Comparison of ENCODE assay signal across 9 mouse cellular contexts in the genomic region with DNA sequence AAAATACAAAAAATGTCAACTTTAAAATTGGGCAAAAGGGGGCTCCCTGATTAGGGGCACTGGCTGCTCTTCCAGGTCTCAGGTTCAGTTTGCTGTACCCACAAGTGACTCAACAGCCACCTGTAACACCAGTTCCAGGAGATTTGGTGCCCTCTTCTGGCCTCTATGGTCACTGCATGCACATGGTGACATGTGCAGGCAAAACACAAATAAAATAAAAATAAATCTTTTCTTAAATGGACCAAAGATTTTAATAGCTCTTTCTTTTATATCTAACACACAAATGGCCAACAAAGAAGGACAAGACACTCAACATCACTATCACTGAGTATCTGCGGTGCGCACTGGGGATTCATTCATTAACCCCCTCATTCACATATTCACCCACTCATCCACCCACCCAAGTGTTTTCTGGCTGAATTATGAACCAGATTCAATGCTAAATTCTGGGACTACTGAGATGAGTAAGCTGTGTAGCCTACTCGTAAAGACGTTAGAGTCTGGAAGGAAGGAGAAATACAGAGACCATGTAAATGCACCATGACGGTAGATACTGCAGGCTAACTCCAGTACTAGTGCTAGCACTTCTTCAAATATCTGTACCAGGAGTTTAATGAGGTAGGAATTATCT. TPM values are rescaled to one million over a fixed set of nuclear protein-coding genes. Genes with fewer than 3 reads are reported as not detected.
DNase-seq lines count a peak whose midpoint lies in the region; ATAC-seq and TF ChIP-seq lines count a peak whose summit lies in the region.
"Had no signal": no experiment of that assay in that cellular context is flagged by ENCODE, and none has a peak within 500 bp of the region (broad histone marks: within the 10 kb centered on the region; RNA-seq: fewer than 3 reads in every experiment).

No protein-coding gene starts in this region.

- H3K4me3 ChIP-seq in hindbrain, embryonic 10.5 days, result no peak overlapping the region
- H3K4me3 ChIP-seq in hindbrain, embryonic 16.5 days (ENCODE audit: low read length), result no peak overlapping the region
- peak overlapping the region; percentile 22 to 43 (median 31) for H3K4me3 ChIP-seq in CH12.LX (replicated peaks in 1 of 3; ENCODE audit: low read depth in 2 of 3, low read length in 2 of 3, poor library complexity in 1 of 3)
- H3K4me3 ChIP-seq: liver, embryonic 15.5 days had no signal

- H3K4me1 ChIP-seq in hindbrain, embryonic 10.5 days (replicated peaks), result peaks cover 22% of the 10 kb centered on the region
- H3K4me1 ChIP-seq in hindbrain, embryonic 16.5 days (ENCODE audit: control insufficient read depth, insufficient read depth, low read depth, low read length), result peaks cover 15% of the 10 kb centered on the region
- peaks cover 16 to 93% of the 10 kb centered on the region in 2 experiments for H3K4me1 ChIP-seq in CH12.LX (ENCODE audit: control insufficient read depth in 1 of 2, insufficient read depth in 2 of 2)

- no peak overlapping the region for H3K9ac ChIP-seq in hindbrain, embryonic 16.5 days (ENCODE audit: low read depth, low read length)
- peak overlapping the region; percentile 70 for H3K9ac ChIP-seq in CH12.LX (ENCODE audit: insufficient read depth, low read depth)
- H3K9ac ChIP-seq: liver, embryonic 15.5 days had no signal

- TF ChIP-seq EP300 in CH12.LX (IDR thresholded peaks at IDR 0.05; ENCODE audit: low read length), result peak; percentile 47; the same call in 1 of the 2 replicates

- H3K79me2 ChIP-seq in CH12.LX (replicated peaks; ENCODE audit: control insufficient read depth, extremely low read depth, insufficient read depth, poor library complexity, severe bottlenecking), result peaks cover 93% of the 10 kb centered on the region

- TF ChIP-seq POLR2A in CH12.LX (IDR thresholded peaks at IDR 0.05; ENCODE audit: low read depth, low read length), result no peak

- peak; percentile 64 for TF ChIP-seq RAD21 in CH12.LX (IDR thresholded peaks at IDR 0.05; ENCODE audit: low read depth, low read length)

- no peaks in the 10 kb centered on the region for H3K27me3 ChIP-seq in hindbrain, embryonic 10.5 days (ENCODE audit: insufficient read depth, poor library complexity, severe bottlenecking)
- H3K27me3 ChIP-seq in hindbrain, embryonic 16.5 days (replicated peaks; ENCODE audit: control insufficient read depth, insufficient read depth, low read length), result no peaks in the 10 kb centered on the region
- no peaks in the 10 kb centered on the region for H3K27me3 ChIP-seq in CH12.LX (replicated peaks)
- H3K27me3 ChIP-seq: liver, embryonic 15.5 days had no signal

- 92% methylated on average over 5 of the region's 5 CpGs for WGBS in hindbrain, embryonic 10.5 days
- 93% methylated on average over 5 of the region's 5 CpGs for WGBS in hindbrain, embryonic 16.5 days

- TF ChIP-seq CTCF in CH12.LX (conservative IDR thresholded peaks at IDR 0.05 in 1 of 2, IDR thresholded peaks at IDR 0.05 in 1 of 2; ENCODE audit: low read depth in 2 of 2, low read length in 2 of 2), result peak; percentile 71 to 75

- DNase-seq in hindbrain, embryonic 10.5 days (ENCODE audit: low spot score), result peak; percentile 49
- peak; percentile 70 for DNase-seq in CH12.LX (ENCODE audit: extremely low read depth)
- peak; percentile 51 for DNase-seq in adrenal gland, postnatal 25 days
- peak; percentile 55 for DNase-seq in forelimb bud, embryonic 11.5 days (ENCODE audit: low read depth, low spot score)
- DNase-seq in left cerebral cortex, postnatal 4 days, result peak; percentile 71
- DNase-seq in retina, postnatal 1 day, result peak; percentile 69
- no peak for DNase-seq in yolk sac, embryonic 10.5 days (ENCODE audit: low spot score)

- no peaks in the 10 kb centered on the region for H3K9me3 ChIP-seq in hindbrain, embryonic 10.5 days
- no peaks in the 10 kb centered on the region for H3K9me3 ChIP-seq in hindbrain, embryonic 16.5 days (ENCODE audit: control insufficient read depth, low read length)
- no peaks in the 10 kb centered on the region for H3K9me3 ChIP-seq in CH12.LX (replicated peaks; ENCODE audit: low read length)
- H3K9me3 ChIP-seq: liver, embryonic 15.5 days had no signal

- intact Hi-C loops in left cerebral cortex, postnatal 4 days (cut with DNase I), result no loop called here

- H3K36me3 ChIP-seq in hindbrain, embryonic 10.5 days, result peaks cover 23% of the 10 kb centered on the region
- H3K36me3 ChIP-seq in hindbrain, embryonic 16.5 days (ENCODE audit: control insufficient read depth, insufficient read depth, low read length), result no peaks in the 10 kb centered on the region
- H3K36me3 ChIP-seq in CH12.LX (replicated peaks in 1 of 2; ENCODE audit: control insufficient read depth in 1 of 2, insufficient read depth in 1 of 2, low read length in 1 of 2), result peaks cover 4 to 39% of the 10 kb centered on the region in 2 experiments
- H3K36me3 ChIP-seq: liver, embryonic 15.5 days had no signal

- H3K27ac ChIP-seq in hindbrain, embryonic 10.5 days, result no peak overlapping the region
- no peak overlapping the region for H3K27ac ChIP-seq in hindbrain, embryonic 16.5 days (ENCODE audit: low read depth, low read length)
- peak overlapping the region; percentile 100 for H3K27ac ChIP-seq in CH12.LX (ENCODE audit: insufficient read depth, low read depth)

- ATAC-seq in hindbrain, embryonic 16.5 days, result no peak

- in situ Hi-C loops in CH12.LX (cut with MboI; ENCODE audit: low pct_ligation_motif_present, low pct_unique_long_range_greater_than_20kb, low sequenced_read_pairs), result no loop called here

- dilution Hi-C loops in CH12.LX (cut with MboI; ENCODE audit: extremely low pct_ligation_motif_present, extremely low pct_unique_long_range_greater_than_20kb, low sequenced_read_pairs), result no loop called here

- no peak overlapping the region for H3K4me2 ChIP-seq in hindbrain, embryonic 16.5 days (ENCODE audit: low read length)
- H3K4me2 ChIP-seq in CH12.LX (ENCODE audit: insufficient read depth, low read depth, poor library complexity, severe bottlenecking), result peak overlapping the region; percentile 94
- H3K4me2 ChIP-seq: liver, embryonic 15.5 days had no signal

TF ChIP-seq in CH12.LX, 34 proteins besides CTCF, POLR2A, EP300 and RAD21 (continues in another document):
- TF ChIP-seq NELFE (IDR thresholded peaks at IDR 0.05; ENCODE audit: low read depth, low read length) (peak; percentile 33), GABPA (IDR thresholded peaks at IDR 0.05; ENCODE audit: insufficient replicate concordance, low read depth, low read length) (no peak), MEF2A (IDR thresholded peaks at IDR 0.05; ENCODE audit: borderline replicate concordance, low read depth, low read length) (0 out of 2 replicates have a peak, but pooled peaks have one; percentile 39), PAX5 (IDR thresholded peaks at IDR 0.05; ENCODE audit: low read length) (no peak), BHLHE40 (IDR thresholded peaks at IDR 0.05; ENCODE audit: low read depth, low read length) (peak; percentile 21; the same call in 1 of the 2 replicates), SMC3 (IDR thresholded peaks at IDR 0.05; ENCODE audit: low read depth, low read length) (peak; percentile 51), E2F4 (IDR thresholded peaks at IDR 0.05; ENCODE audit: insufficient replicate concordance, low read depth, low read length) (0 out of 2 replicates have a peak, but pooled peaks have one; percentile 11), KAT2A (IDR thresholded peaks at IDR 0.05; ENCODE audit: insufficient replicate concordance, low read length) (0 out of 2 replicates have a peak, but pooled peaks have one; percentile 25), ZNF384 (IDR thresholded peaks at IDR 0.05; ENCODE audit: low read depth, low read length) (no peak), MAZ (IDR thresholded peaks at IDR 0.05; ENCODE audit: low read depth, low read length) (no peak; the same call in 1 of the 2 replicates), ELF1 (IDR thresholded peaks at IDR 0.05; ENCODE audit: low read depth, low read length) (no peak), NRF1 (IDR thresholded peaks at IDR 0.05; ENCODE audit: low read depth, low read length) (no peak), TCF12 (IDR thresholded peaks at IDR 0.05; ENCODE audit: low read depth, low read length) (0 out of 2 replicates have a peak, but pooled peaks have one; percentile 19), POLR2AphosphoS2 (IDR thresholded peaks at IDR 0.05; ENCODE audit: low read depth, low read length) (no peak; the same call in 1 of the 2 replicates), TBP (conservative IDR thresholded peaks at IDR 0.05; ENCODE audit: low read depth, low read length) (no peak), HCFC1 (IDR thresholded peaks at IDR 0.05; ENCODE audit: low read depth, low read length) (no peak), USF2 (conservative IDR thresholded peaks at IDR 0.05; ENCODE audit: low read depth, low read length) (no peak), MAFK (IDR thresholded peaks at IDR 0.05; ENCODE audit: insufficient replicate concordance, low read length) (peak; percentile 55; the same call in 1 of the 2 replicates), MYC (IDR thresholded peaks at IDR 0.05; ENCODE audit: low read depth, low read length) (peak; percentile 87), CHD2 (IDR thresholded peaks at IDR 0.05; ENCODE audit: low read length) (no peak), RCOR1 (conservative IDR thresholded peaks at IDR 0.05; ENCODE audit: low read depth, low read length) (no peak), JUND (conservative IDR thresholded peaks at IDR 0.05; ENCODE audit: low read depth, low read length) (peak; percentile 86), UBTF (IDR thresholded peaks at IDR 0.05; ENCODE audit: low read depth, low read length) (no peak), MXI1 (IDR thresholded peaks at IDR 0.05; ENCODE audit: low read depth, low read length) (no peak; the same call in 1 of the 2 replicates), JUN (IDR thresholded peaks at IDR 0.05; ENCODE audit: insufficient read depth, low read depth, low read length) (no peak; the same call in 1 of the 2 replicates), MAX (IDR thresholded peaks at IDR 0.05; ENCODE audit: low read length) (peak; percentile 63; the same call in 1 of the 2 replicates), IRF4 (IDR thresholded peaks at IDR 0.05; ENCODE audit: low read depth, low read length) (peak; percentile 84), USF1 (IDR thresholded peaks at IDR 0.05; ENCODE audit: low read depth, low read length) (no peak), ZMIZ1 (IDR thresholded peaks at IDR 0.05; ENCODE audit: low read depth, low read length) (no peak), ZKSCAN1 (IDR thresholded peaks at IDR 0.05; ENCODE audit: borderline replicate concordance, low read depth, low read length) (no peak)

RNA-seq across cellular contexts. Expression of a gene that starts 44.3 kb away (rescaled TPM):
- 47.6 and 48.3 TPM in 2 replicates for polyA plus RNA-seq in hindbrain, embryonic 10.5 days (2016; fragmentation: Nextera tagmentation; extraction: Ambion mirVana)
- polyA plus RNA-seq in hindbrain, embryonic 16.5 days (2015; fragmentation: Nextera tagmentation; extraction: Ambion mirVana), result 46.5 and 52.2 TPM in 2 replicates
- 17.2 and 18.4 TPM in 2 replicates for total RNA-seq in CH12.LX (2012; rRNA removed)
- 24.1 and 24.6 TPM in 2 replicates for total RNA-seq in CH12.LX (2014; rRNA removed)
- 29.1 and 30.8 TPM in 2 replicates for polyA plus RNA-seq in CH12.LX (2012; ENCODE audit: insufficient read length, low read depth)
- 20.8 and 37.1 TPM in 2 replicates for total RNA-seq in adrenal gland, postnatal 25 days (2021)
- 10 to 100 TPM; 38.9 to 40.0 TPM for total RNA-seq in left cerebral cortex, postnatal 4 days (2021)

Comparison
In these comparisons a context has a peak if more than half of its experiments do, and no peak if none do; other contexts are left out.
1. H3K4me3 ChIP-seq: peak in CH12.LX (3 of 3); none in hindbrain, embryonic 10.5 days (single experiment) and hindbrain, embryonic 16.5 days (single experiment).